Mouse (Mus musculus): ENCODE measurements around the gene Opcml.
A peak's percentile ranks its signal among the peaks of the same experiment; 100 is the strongest.

The Opcml gene

GRCm38 (mm10) chr9:28756841-28757451 is 966.4 kb downstream of the Opcml start:
- DNase-seq (ENCODE audit: low read depth, low spot score), result no peak

- DNase-seq (ENCODE audit: low read depth, low spot score), result no peak
Measured at GRCm38 (mm10) chr9:28761460-28761859, 970.9 kb downstream of the Opcml start.

DNA sequence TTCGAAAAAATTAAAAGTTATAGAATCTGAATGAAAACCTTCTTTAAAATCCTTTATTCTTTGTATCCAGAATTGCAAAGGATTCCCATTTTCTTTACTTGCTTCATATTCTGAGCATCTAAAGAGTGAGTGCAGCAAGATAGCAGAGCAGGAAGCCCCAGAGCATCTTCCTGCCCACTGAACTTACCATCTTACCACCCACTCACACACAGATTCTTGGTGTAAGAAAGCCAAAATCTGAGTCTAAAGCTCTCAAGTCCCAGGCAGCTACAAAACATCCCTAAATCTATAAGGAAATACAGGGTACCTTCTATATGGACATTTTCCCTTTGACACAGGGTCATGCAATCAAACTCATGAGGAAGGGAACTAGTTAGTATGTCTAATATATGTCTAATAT is 973.6 kb downstream of the Opcml start:
- DNase-seq (ENCODE audit: low read depth, low spot score), result no peak

- DNase-seq (ENCODE audit: low read depth, low spot score), result no peak
Measured at GRCm38 (mm10) chr9:28776517-28777503, 986.2 kb downstream of the Opcml start.

GRCm38 (mm10) chr9:28783834-28784233 is 993.3 kb downstream of the Opcml start:
- DNase-seq (ENCODE audit: low read depth, low spot score), result no peak

DNA sequence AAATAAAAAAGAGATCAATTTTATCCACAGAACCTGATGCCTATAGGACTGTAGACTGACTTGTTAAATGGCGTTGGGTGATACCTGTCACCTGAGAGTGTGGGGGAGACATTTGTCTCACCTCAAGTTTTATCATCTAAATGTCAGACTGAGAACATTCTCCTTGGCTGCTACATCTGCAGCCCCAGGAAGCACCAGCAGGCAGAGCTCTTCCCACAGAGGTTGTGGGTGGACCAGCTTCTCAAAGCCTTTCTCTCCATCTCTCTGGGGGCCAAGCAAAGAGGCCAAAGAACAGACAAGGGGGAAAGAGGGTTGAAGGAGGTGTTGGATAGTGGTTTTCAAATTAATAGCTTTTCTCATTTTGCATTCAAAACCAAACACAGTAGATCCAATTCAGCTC is 998.9 kb downstream of the Opcml start:
- no peak for DNase-seq (ENCODE audit: low read depth, low spot score)

- DNase-seq (ENCODE audit: low read depth, low spot score), result peak; percentile 4
Measured at GRCm38 (mm10) chr9:28800100-28800499, 1009.5 kb downstream of the Opcml start.

GRCm38 (mm10) chr9:28806666-28807065 is 1016.1 kb downstream of the Opcml start:
- DNase-seq (ENCODE audit: low read depth, low spot score), result no peak

DNA sequence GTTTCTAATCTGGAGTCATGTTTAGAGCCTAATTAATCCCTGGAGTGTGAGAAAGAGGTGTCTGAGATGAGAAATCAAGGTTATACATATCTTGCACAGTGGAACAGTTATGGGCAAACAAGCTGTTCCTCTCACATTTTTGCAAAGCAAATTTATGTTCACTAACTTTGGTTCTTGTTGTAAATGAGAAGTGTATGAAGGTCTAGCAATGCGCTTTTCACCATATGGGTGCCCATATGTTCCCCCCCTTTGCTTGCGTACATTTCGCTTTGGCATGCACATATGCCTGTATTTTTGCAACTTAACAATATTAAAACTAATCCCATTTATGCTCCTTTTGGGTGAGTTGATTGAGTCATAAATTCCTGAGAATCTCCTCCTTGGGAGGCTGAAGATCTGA is 1031.5 kb downstream of the Opcml start:
- DNase-seq (ENCODE audit: low read depth, low spot score), result no peak

GRCm38 (mm10) chr9:28822466-28822865 is 1031.9 kb downstream of the Opcml start:
- DNase-seq (ENCODE audit: low read depth, low spot score), result no peak

DNA sequence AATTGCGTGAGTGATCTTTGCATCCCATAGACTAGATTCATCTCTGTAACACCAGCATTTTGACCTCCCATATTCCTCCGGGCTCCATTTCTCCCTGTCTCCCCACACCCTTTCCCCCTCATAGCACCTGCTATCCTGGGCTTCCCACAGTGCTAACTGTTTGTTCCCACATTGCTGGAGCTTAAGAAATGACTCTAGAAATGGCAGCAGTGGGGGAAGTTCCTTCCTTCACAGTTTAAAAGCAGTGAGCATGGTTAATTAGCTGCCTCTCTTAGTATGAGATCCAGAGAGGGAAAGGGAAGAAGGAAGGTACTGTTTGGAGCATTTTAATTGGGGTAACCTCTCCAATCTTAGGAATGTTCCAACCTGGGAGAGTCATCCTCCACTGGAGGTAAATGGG is 1035.2 kb downstream of the Opcml start:
- DNase-seq (ENCODE audit: low read depth, low spot score), result no peak

GRCm38 (mm10) chr9:28845961-28846570 is 1055.5 kb downstream of the Opcml start:
- DNase-seq (ENCODE audit: low read depth, low spot score), result no peak

DNA sequence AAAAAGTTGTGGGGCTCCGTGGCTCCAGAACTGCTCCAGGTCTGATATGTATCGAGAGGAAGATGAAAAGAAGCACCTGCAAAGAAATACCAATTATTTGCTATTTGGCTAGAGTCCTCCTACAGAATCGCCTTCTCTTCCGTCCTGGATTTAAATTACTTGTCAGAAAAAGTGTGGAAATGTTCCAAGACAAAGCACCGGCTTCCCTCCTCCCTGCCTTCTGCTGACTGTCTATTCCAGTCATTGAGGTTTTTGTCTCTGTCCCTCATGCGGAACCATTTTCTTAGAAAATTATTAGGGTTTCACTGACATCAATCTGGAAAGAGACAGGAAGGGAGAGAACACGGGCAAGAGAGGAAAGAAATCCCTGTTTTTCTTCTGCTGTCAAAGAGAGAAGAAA is 1065.3 kb downstream of the Opcml start:
- no peak for DNase-seq (ENCODE audit: low read depth, low spot score)

DNA sequence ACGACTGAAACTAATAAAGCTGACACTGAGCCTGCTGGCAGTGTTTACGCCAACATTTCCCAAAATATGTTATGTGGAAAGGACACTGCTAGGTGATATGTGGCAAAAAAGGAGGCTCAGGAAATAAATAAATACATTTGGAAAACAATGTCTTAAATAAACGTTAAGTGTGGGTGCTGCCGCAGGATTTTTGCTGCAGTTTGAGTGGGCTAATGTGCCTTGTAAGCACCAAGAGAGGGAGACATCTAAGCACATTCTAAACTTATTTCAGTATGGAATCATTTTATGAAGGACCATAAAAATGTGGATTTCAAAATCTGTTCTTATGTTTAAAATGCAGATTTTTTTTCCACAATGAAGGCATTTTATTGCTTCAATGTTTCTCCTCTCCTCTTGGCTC is 1071.4 kb downstream of the Opcml start:
- DNase-seq (ENCODE audit: low read depth, low spot score), result no peak

GRCm38 (mm10) chr9:28867256-28867655 is 1076.7 kb downstream of the Opcml start:
- no peak for DNase-seq (ENCODE audit: low read depth, low spot score)

GRCm38 (mm10) chr9:28870478-28870877 is 1079.9 kb downstream of the Opcml start:
- DNase-seq (ENCODE audit: low read depth, low spot score), result no peak

DNA sequence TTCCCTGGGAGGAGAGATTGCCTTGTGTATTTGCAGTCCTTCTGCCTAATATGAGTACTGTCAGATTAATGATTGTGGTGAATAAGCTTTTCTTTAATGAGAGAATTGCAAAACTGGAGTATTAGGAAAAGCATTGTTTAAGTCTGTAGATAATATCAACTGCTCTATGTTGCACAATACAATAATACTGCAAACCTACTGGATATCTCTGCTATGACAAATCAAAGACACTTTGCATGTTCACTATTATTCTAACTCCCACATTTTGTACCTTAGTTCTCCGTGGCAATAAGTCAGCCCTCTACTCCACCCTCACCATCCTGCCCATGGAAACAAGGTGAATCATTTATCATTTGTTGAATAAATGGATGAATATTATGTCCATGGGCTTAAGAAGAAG is 1092.0 kb downstream of the Opcml start:
- DNase-seq (ENCODE audit: low read depth, low spot score), result no peak

GRCm38 (mm10) chr9:28891611-28892010 is 1101.0 kb downstream of the Opcml start:
- DNase-seq (ENCODE audit: low read depth, low spot score), result no peak

- DNase-seq (ENCODE audit: low read depth, low spot score), result no peak
Measured at GRCm38 (mm10) chr9:28903291-28903690, 1112.7 kb downstream of the Opcml start.

- no peak for DNase-seq (ENCODE audit: low read depth, low spot score)
Measured at GRCm38 (mm10) chr9:28909738-28910137, 1119.2 kb downstream of the Opcml start.

DNA sequence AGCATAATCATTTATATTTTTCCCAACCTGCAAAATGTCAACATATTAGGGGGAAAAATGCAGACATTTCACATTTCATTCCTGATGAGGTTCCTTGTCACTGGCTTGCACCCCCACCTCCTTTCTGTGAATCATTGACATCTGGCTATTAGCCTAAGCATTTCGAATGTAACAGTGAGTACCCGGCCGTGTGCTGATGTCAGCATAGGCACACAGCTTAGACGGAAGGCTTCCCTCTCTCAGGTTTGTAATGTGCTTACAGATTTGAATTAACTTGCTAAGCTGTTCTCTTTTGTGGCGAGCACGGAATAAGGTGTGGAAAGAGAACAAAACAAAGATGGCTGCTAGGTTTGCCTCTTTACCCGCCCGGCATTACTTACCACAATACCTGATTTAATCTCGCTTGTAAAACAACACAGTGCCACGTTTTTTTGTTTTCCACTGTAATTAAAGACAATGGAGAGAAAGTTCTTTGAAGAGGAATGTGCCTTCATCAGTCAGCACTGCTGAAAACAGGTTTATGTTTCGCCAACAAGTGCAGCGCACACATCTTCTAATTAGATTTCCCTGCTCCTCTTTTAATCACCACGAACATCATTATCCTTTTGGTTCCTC is 1121.1 kb downstream of the Opcml start:
- DNase-seq (ENCODE audit: low read depth, low spot score), result no peak

GRCm38 (mm10) chr9:28932069-28932468 is 1141.5 kb downstream of the Opcml start:
- DNase-seq (ENCODE audit: low read depth, low spot score), result no peak
